Mouse (Mus musculus) lung, postnatal 0 days (tissue): Measurements from ENCODE around the gene Wls.

Experiments
- CTCF ChIP-seq: IDR thresholded peaks from 2 replicates; pipeline ENCODE4 v1.5.1; 2016; ENCODE audit warnings: antibody characterized with exemption, mild to moderate bottlenecking
- EP300 ChIP-seq: IDR thresholded peaks from 2 replicates; pipeline ENCODE4 v1.6.1; 2016; ENCODE audit warnings: antibody characterized with exemption, mild to moderate bottlenecking, control low read depth

- TF ChIP-seq EP300 (peak; percentile 81), CTCF (no peak)
These were observed 8.0 kb downstream of the Wls start for GRCm38 (mm10) chr3:159847410-159848016.
